Mouse (Mus musculus) MEL (cell line): ENCODE data around the gene Ern1.

Experiments
- CTCF ChIP-seq, 3 experiments: IDR thresholded peaks in 2 of 3; conservative IDR thresholded peaks in 1 of 3; 2 replicates each; pipeline ENCODE4 v1.5.1; 2011 to 2012; ENCODE audit warnings: low read length in 3 of 3, low read depth in 2 of 3, mild to moderate bottlenecking in 2 of 3, improper control_type of control experiment in 1 of 3, inconsistent platforms in 1 of 3, mixed read lengths in 1 of 3, moderate library complexity in 1 of 3; ENCODE audit not compliant: control insufficient read depth in 1 of 3, insufficient read depth in 1 of 3, poor library complexity in 1 of 3, severe bottlenecking in 1 of 3
- EP300 ChIP-seq, 2 experiments: IDR thresholded peaks; 2 replicates each; pipeline ENCODE4 v1.6.1; 2011; ENCODE audit warnings: improper control_type of control experiment in 2 of 2, low read length in 2 of 2, low read depth in 1 of 2, mild to moderate bottlenecking in 1 of 2
- MAZ ChIP-seq: IDR thresholded peaks from 2 replicates; pipeline ENCODE4 v1.6.1; 2012; ENCODE audit warnings: low read depth, mild to moderate bottlenecking, inconsistent platforms, low read length, improper control_type of control experiment
- POLR2A ChIP-seq, 2 experiments: IDR thresholded peaks; 2 replicates each; pipeline ENCODE4 v1.6.1; 2011 to 2012; ENCODE audit warnings: low read length in 2 of 2, mild to moderate bottlenecking in 2 of 2, control low read depth in 1 of 2, improper control_type of control experiment in 1 of 2, low read depth in 1 of 2, moderate library complexity in 1 of 2; ENCODE audit not compliant: control insufficient read depth in 1 of 2, insufficient read depth in 1 of 2, poor library complexity in 1 of 2
- RAD21 ChIP-seq: IDR thresholded peaks from 2 replicates; pipeline ENCODE4 v1.6.1; 2011; ENCODE audit warnings: mild to moderate bottlenecking, low read depth, low read length, improper control_type of control experiment
- SIN3A ChIP-seq: IDR thresholded peaks from 2 replicates; pipeline ENCODE4 v1.6.1; 2012; ENCODE audit warnings: low read length, improper control_type of control experiment, inconsistent platforms

DNA sequence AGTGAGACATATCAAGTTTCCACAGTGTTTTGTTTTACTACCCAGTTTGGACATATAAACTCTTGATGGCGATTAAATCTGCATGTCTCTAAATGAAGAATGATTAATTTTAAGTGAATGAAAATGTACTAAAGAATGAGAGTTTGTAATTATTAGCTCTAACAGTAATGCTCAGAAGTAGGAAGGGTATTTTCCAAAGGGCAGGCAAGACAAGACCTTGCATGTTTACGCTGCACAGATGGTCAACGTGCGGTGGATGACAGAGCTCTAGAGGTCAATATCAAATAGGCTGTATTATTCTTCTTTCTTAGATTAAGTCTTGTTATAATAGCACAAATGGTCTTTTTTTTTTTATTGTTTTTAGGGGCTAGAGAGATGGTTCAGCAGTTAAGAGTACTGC is 21.7 kb downstream of the Ern1 start:
- TF ChIP-seq CTCF (IDR thresholded peaks at IDR 0.05 in 2 of 3, conservative IDR thresholded peaks at IDR 0.05 in 1 of 3; ENCODE audit: control insufficient read depth in 1 of 3, insufficient read depth in 1 of 3, low read depth in 2 of 3, low read length in 3 of 3, poor library complexity in 1 of 3, severe bottlenecking in 1 of 3): no peak
- no peak for TF ChIP-seq EP300 (IDR thresholded peaks at IDR 0.05; ENCODE audit: low read depth in 1 of 2, low read length in 2 of 2)
- TF ChIP-seq POLR2A (IDR thresholded peaks at IDR 0.05; ENCODE audit: control insufficient read depth in 1 of 2, insufficient read depth in 1 of 2, low read depth in 1 of 2, low read length in 2 of 2, poor library complexity in 1 of 2): no peak
- TF ChIP-seq RAD21: no peak
- no peak for TF ChIP-seq SIN3A
- TF ChIP-seq MAZ: no peak
